Mouse (Mus musculus) intestine, embryonic 15.5 days (tissue): ENCODE results near the gene Cdan1. TPM values are rescaled to one million over a fixed set of nuclear protein-coding genes. Genes with fewer than 3 reads are reported as not detected.
A peak's percentile ranks its signal among the peaks of the same experiment; 100 is the strongest.

Experiments
- ATAC-seq: fragments of 200-750 bp; cut with Nextera tagmentation; 2 replicates; pipeline ENCODE4 v1.8.0; 2017; ENCODE audit warnings: moderate TSS enrichment, moderate library complexity
- H3K27ac ChIP-seq: fragments of 300-500 bp; sonication (generic); 2 replicates; pipeline ENCODE4 v1.5.1; 2015; ENCODE audit warnings: mild to moderate bottlenecking, inconsistent platforms
- H3K27me3 ChIP-seq: fragments of 300-500 bp; sonication (generic); replicated peaks from 2 replicates; pipeline ENCODE4 v1.6.1; 2015; ENCODE audit warnings: inconsistent platforms
- H3K36me3 ChIP-seq: fragments of 300-500 bp; sonication (generic); 2 replicates; pipeline ENCODE4 v1.6.1; 2015; ENCODE audit warnings: inconsistent platforms
- H3K4me1 ChIP-seq: fragments of 300-500 bp; sonication (generic); replicated peaks from 2 replicates; pipeline ENCODE4 v1.6.1; 2015; ENCODE audit warnings: inconsistent platforms
- H3K4me2 ChIP-seq: fragments of 300-500 bp; sonication (generic); replicated peaks from 2 replicates; pipeline ENCODE4 v1.6.1; 2015; ENCODE audit warnings: mild to moderate bottlenecking, inconsistent platforms
- H3K4me3 ChIP-seq: fragments of 300-500 bp; sonication (generic); replicated peaks from 2 replicates; pipeline ENCODE4 v1.5.1; 2015; ENCODE audit warnings: inconsistent platforms
- H3K9ac ChIP-seq: fragments of 300-500 bp; sonication (generic); 2 replicates; pipeline ENCODE4 v1.6.1; 2015; ENCODE audit warnings: inconsistent platforms
- H3K9me3 ChIP-seq: fragments of 300-500 bp; sonication (generic); 2 replicates; pipeline ENCODE4 v1.6.1; 2016; ENCODE audit warnings: inconsistent platforms
- WGBS: fragments of 180-500 bp; shearing (Covaris S2); methylation state at CpG from one replicate; pipeline ENCODE4 v1.1.7; 2015; 5-methylcytosine and 5-hydroxymethylcytosine counted together
- polyA plus RNA-seq: library from polyadenylated mRNA; unstranded; fragments of >200 nt; fragmentation: Nextera tagmentation; extraction: Ambion mirVana; gene quantifications from 2 replicates; pipeline ENCODE4 v1.2.1, GENCODE M21; 2015

The Cdan1 gene
- polyA plus RNA-seq, 1 experiment from 2014 or later: 5.3 TPM

DNA sequence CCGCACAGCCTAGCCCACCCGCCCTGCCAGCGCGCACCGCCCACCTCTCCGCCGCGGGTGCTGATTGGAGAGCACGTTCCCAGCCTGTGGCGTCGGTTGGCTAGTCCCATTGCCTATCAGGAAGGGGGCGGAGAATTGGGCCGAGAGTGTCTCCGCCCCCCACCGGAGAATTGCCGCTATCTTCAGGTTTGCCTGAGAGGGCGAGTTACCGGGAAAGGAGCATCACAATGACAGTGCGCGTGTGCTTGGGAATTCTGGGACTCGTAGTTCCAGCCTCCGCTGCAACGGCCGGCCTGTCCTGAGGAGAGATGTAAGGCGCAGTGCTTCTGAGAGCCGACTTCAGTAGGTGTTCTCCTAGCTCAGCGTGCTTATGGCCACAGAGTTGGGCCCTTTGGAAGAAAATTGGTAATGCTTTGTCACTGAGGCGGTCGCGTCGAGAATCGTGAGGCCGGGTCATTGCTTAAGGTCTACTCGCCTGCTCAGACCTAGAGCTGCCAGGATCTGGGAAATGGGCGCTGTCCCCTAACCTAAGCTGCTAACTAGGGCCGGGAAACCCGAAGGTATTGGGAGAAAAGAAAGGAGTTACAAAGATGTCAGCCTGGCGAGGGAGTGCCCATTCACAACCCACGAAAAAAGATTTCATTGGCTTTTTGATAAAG lies 625 bp upstream of the Cdan1 start, which contains the start of gene Ttbk2:
Gene Ttbk2 (minus strand): TSS at position 181 of the 659 bp plus-strand sequence.
- peak within 1 kb of the TSS; percentile 75 for H3K9ac ChIP-seq
- no peak within 1 kb of the TSS for H3K27ac ChIP-seq
- H3K27me3 ChIP-seq: no peaks in the 10 kb centered on the region
- peak within 1 kb of the TSS; percentile 91 for H3K4me3 ChIP-seq
- H3K9me3 ChIP-seq: no peaks in the 10 kb centered on the region
- peak within 1 kb of the TSS; percentile 88 for H3K4me2 ChIP-seq
- peak; percentile 100 for ATAC-seq
- no peaks in the 10 kb centered on the region for H3K36me3 ChIP-seq
- under 1% methylated on average over 39 of the region's 39 CpGs for WGBS
- no peaks in the 10 kb centered on the region for H3K4me1 ChIP-seq

DNA sequence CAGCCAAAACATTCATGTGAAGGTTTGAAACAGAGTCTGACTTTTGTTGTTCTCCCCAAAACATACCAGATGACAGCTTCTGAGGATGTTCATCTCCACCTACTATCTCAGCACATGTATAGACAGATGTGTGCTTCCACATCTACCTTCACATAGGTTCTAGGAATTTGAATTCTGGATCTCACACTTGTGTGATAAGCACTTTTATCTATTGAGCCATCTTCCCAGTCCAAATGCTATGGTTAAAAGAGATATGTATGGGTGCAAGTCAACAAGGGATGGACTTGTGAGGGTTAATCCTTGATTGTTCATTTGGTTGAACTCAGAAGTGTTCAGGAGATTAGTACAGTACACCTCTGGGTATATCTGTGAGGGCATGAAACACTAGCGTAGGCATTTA lies 4.6 kb downstream of the Cdan1 start:
- H3K4me2 ChIP-seq: no peak overlapping the region
- no peak overlapping the region for H3K27ac ChIP-seq
- ATAC-seq: no peak
- 94% methylated on average over 1 of the region's 1 CpGs for WGBS
- no peak overlapping the region for H3K9ac ChIP-seq
- no peaks in the 10 kb centered on the region for H3K9me3 ChIP-seq
- H3K4me1 ChIP-seq: no peaks in the 10 kb centered on the region
- H3K4me3 ChIP-seq: no peak overlapping the region
- no peaks in the 10 kb centered on the region for H3K36me3 ChIP-seq
- no peaks in the 10 kb centered on the region for H3K27me3 ChIP-seq

GRCm38 (mm10) chr2:120843990-120844389 lies 5.9 kb downstream of the Cdan1 start:
- no peaks in the 10 kb centered on the region for H3K27me3 ChIP-seq
- no peak overlapping the region for H3K27ac ChIP-seq
- WGBS: 71% methylated on average over 4 of the region's 4 CpGs
- ATAC-seq: no peak
- no peaks in the 10 kb centered on the region for H3K36me3 ChIP-seq
- H3K4me3 ChIP-seq: no peak overlapping the region
- H3K4me1 ChIP-seq: no peaks in the 10 kb centered on the region
- H3K9me3 ChIP-seq: no peaks in the 10 kb centered on the region
- H3K9ac ChIP-seq: no peak overlapping the region
- no peak overlapping the region for H3K4me2 ChIP-seq

- Histone ChIP-seq H3K4me2 (no peak overlapping the region), H3K27ac (no peak overlapping the region), H3K9me3 (no peaks in the 10 kb centered on the region), H3K4me3 (no peak overlapping the region), H3K4me1 (no peaks in the 10 kb centered on the region), H3K36me3 (no peaks in the 10 kb centered on the region), H3K27me3 (no peaks in the 10 kb centered on the region), H3K9ac (no peak overlapping the region)
- 84% methylated on average over 1 of the region's 1 CpGs for WGBS
- ATAC-seq: no peak
Observed at GRCm38 (mm10) chr2:120841211-120841610, 8.7 kb downstream of the Cdan1 start.

DNA sequence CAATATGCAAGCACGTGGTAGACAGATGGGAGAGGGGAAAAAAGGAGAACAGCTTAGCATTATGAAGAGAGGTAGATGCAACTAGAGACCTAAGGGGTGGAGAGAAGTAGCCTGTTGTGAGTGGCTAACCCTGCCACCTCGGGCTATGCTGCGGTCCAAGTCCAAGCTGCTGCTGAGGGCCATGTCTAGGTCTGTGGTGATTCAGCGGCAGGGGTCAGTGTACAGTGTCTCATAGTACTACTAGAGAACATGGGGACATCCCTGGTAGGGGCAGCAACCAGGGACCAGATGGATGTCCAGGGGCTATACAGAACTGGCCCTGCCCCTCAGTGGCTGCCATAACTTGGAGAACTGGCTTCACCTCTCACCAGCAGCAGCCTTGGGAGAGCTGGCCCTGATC lies 14.8 kb downstream of the Cdan1 start:
- Histone ChIP-seq H3K4me2 (no peak overlapping the region), H3K36me3 (no peaks in the 10 kb centered on the region), H3K27ac (no peak overlapping the region), H3K4me3 (no peak overlapping the region), H3K27me3 (no peaks in the 10 kb centered on the region), H3K9ac (no peak overlapping the region), H3K4me1 (no peaks in the 10 kb centered on the region), H3K9me3 (no peaks in the 10 kb centered on the region)
- WGBS: 95% methylated on average over 4 of the region's 4 CpGs
- no peak for ATAC-seq

GRCm38 (mm10) chr2:120826936-120827638 lies 22.8 kb downstream of the Cdan1 start:
- Histone ChIP-seq H3K27me3 (no peaks in the 10 kb centered on the region), H3K4me1 (no peaks in the 10 kb centered on the region), H3K4me3 (no peak overlapping the region), H3K9me3 (no peaks in the 10 kb centered on the region), H3K36me3 (no peaks in the 10 kb centered on the region), H3K9ac (no peak overlapping the region), H3K27ac (no peak overlapping the region), H3K4me2 (no peak overlapping the region)
- 42% methylated on average over 1 of the region's 1 CpGs for WGBS
- no peak for ATAC-seq

GRCm38 (mm10) chr2:120770265-120770935 lies 79.5 kb downstream of the Cdan1 start:
- no peak overlapping the region for H3K4me3 ChIP-seq
- ATAC-seq: no peak
- no peaks in the 10 kb centered on the region for H3K27me3 ChIP-seq
- H3K36me3 ChIP-seq: no peaks in the 10 kb centered on the region
- no peaks in the 10 kb centered on the region for H3K4me1 ChIP-seq
- no peak overlapping the region for H3K4me2 ChIP-seq
- WGBS: 87% methylated on average over 2 of the region's 2 CpGs
- H3K27ac ChIP-seq: no peak overlapping the region
- H3K9me3 ChIP-seq: no peaks in the 10 kb centered on the region
- no peak overlapping the region for H3K9ac ChIP-seq

- Histone ChIP-seq H3K27ac (no peak overlapping the region), H3K9ac (no peak overlapping the region), H3K4me2 (no peak overlapping the region), H3K4me1 (no peaks in the 10 kb centered on the region), H3K4me3 (no peak overlapping the region), H3K9me3 (no peaks in the 10 kb centered on the region), H3K27me3 (no peaks in the 10 kb centered on the region), H3K36me3 (no peaks in the 10 kb centered on the region)
- ATAC-seq: no peak
Observed at GRCm38 (mm10) chr2:120761922-120762321, 88.0 kb downstream of the Cdan1 start.

DNA sequence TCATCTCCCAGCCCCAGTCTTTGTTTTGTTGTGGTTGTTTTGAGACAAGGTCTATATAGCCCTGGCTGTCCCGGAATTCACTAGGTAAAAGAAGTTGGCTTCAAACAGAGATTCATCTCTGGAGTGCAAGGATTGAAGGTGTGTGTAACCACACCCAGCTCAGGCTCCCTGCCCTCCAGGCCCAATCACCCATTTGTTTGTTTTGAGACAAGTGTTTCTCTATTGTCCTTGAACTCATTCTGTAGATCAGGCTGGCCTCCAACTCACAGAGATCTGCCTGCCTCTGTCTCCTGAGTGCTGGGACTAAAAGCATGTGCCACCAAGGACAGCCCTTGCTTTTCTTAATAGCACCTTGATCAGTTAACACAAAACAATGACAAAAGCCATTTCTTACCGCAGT lies 101.9 kb downstream of the Cdan1 start:
- Histone ChIP-seq H3K4me3 (no peak overlapping the region), H3K27me3 (no peaks in the 10 kb centered on the region), H3K4me1 (no peaks in the 10 kb centered on the region), H3K9ac (no peak overlapping the region), H3K4me2 (no peak overlapping the region), H3K27ac (no peak overlapping the region), H3K9me3 (no peaks in the 10 kb centered on the region), H3K36me3 (0 out of 2 replicates have a peak, but pooled peaks cover 7% of the 10 kb centered on the region)
- ATAC-seq: no peak
- WGBS: 93% methylated on average over 2 of the region's 2 CpGs

DNA sequence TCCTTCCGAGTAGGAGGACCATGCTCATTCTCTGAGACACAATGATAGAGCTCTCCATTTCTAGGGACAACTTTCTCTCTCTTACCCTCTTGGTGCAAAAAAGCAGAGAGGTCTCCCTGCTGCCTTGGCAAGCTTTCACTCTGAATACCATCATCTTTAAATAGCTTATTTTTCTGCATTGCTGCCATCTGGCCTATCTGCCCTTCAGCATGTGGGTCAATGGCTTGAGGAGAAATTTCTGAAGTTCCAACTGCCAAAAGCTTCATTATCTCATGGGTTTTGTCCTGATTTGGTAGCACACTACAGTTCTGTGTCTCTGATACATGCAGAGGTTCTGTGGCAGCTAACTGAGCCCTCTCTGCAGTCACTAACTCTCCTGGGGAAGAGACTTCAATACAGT lies 104.4 kb downstream of the Cdan1 start:
- Histone ChIP-seq H3K27me3 (no peaks in the 10 kb centered on the region), H3K9me3 (no peaks in the 10 kb centered on the region), H3K4me1 (no peaks in the 10 kb centered on the region), H3K9ac (no peak overlapping the region), H3K4me3 (no peak overlapping the region), H3K4me2 (no peak overlapping the region), H3K36me3 (0 out of 2 replicates have a peak, but pooled peaks cover 7% of the 10 kb centered on the region), H3K27ac (no peak overlapping the region)
- ATAC-seq: no peak
- WGBS: 100% methylated on average over 1 of the region's 1 CpGs

GRCm38 (mm10) chr2:120731877-120732530 lies 117.9 kb downstream of the Cdan1 start:
- H3K9ac ChIP-seq: peak overlapping the region; percentile 40; the same call in 1 of the 2 replicates
- ATAC-seq: no peak

More at GRCm38 (mm10) chr2:120731877-120732530, 117.9 kb downstream of the Cdan1 start:
- H3K27me3 ChIP-seq: no peaks in the 10 kb centered on the region
- no peaks in the 10 kb centered on the region for H3K9me3 ChIP-seq
- 47% methylated on average over 7 of the region's 7 CpGs for WGBS
- H3K4me3 ChIP-seq: peak overlapping the region; percentile 93
- peak overlapping the region; percentile 96 for H3K27ac ChIP-seq
- H3K4me2 ChIP-seq: peak overlapping the region; percentile 94
- H3K36me3 ChIP-seq: peaks cover 6% of the 10 kb centered on the region; the same call in 1 of the 2 replicates
- H3K4me1 ChIP-seq: peaks cover 11% of the 10 kb centered on the region; the same call in 1 of the 2 replicates
